In genomic region chr6:127969709-127970108, GRCm38 (mm10) we compare ENCODE assay signal across 10 mouse cellular contexts.
DNase-seq lines count a peak whose midpoint lies in the region; ATAC-seq and TF ChIP-seq lines count a peak whose summit lies in the region.
"Had no signal": no experiment of that assay in that cellular context is flagged by ENCODE, and none has a peak within 500 bp of the region (broad histone marks: within the 10 kb centered on the region; RNA-seq: fewer than 3 reads in every experiment).

No protein-coding gene starts in this region.

- peak; percentile 57 for DNase-seq in cerebellum, adult 9-11 months
- DNase-seq in cerebellum, postnatal 4 days (ENCODE audit: low spot score in 2 of 2): no peak
- DNase-seq in hindbrain, embryonic 10.5 days (ENCODE audit: low spot score): no peak
- DNase-seq in adipocyte (ENCODE audit: low spot score): no peak

- no peaks in the 10 kb centered on the region for H3K79me2 ChIP-seq in C2C12 (ENCODE audit: control insufficient read depth, insufficient read depth)

- H3K79me3 ChIP-seq in C2C12 (ENCODE audit: low read depth): no peaks in the 10 kb centered on the region

- H3K36me3 ChIP-seq in hindbrain, embryonic 15.5 days: no peaks in the 10 kb centered on the region
- H3K36me3 ChIP-seq in hindbrain, embryonic 10.5 days: peaks cover 14% of the 10 kb centered on the region
- no peaks in the 10 kb centered on the region for H3K36me3 ChIP-seq in C2C12 (ENCODE audit: control insufficient read depth, insufficient read depth)

- no peak overlapping the region for H3ac ChIP-seq in C2C12 (ENCODE audit: control insufficient read depth, insufficient read length, low read depth)

- no peak for TF ChIP-seq CTCF in C2C12 (IDR thresholded peaks at IDR 0.05; ENCODE audit: control insufficient read depth, insufficient read depth, insufficient read length)

- H3K4me1 ChIP-seq in hindbrain, embryonic 15.5 days (replicated peaks): peaks cover 16% of the 10 kb centered on the region
- H3K4me1 ChIP-seq in hindbrain, embryonic 10.5 days (replicated peaks): peaks cover 63% of the 10 kb centered on the region

- H3K4me3 ChIP-seq in hindbrain, embryonic 15.5 days: no peak overlapping the region
- H3K4me3 ChIP-seq in hindbrain, embryonic 10.5 days: no peak overlapping the region
- no peak overlapping the region for H3K4me3 ChIP-seq in C2C12 (ENCODE audit: insufficient read depth, poor library complexity, severe bottlenecking)
- H3K4me3 ChIP-seq: embryonic facial prominence, embryonic 15.5 days; heart, embryonic 10.5 days had no signal

- H3K27ac ChIP-seq in hindbrain, embryonic 15.5 days (replicated peaks): no peak overlapping the region
- no peak overlapping the region for H3K27ac ChIP-seq in hindbrain, embryonic 10.5 days
- H3K27ac ChIP-seq: embryonic facial prominence, embryonic 15.5 days; heart, embryonic 10.5 days had no signal

- ATAC-seq in hindbrain, embryonic 15.5 days (ENCODE audit: low FRiP score, low read depth): 0 out of 2 replicates have a peak, but pooled peaks have one; percentile 5
- 0 out of 2 replicates have a peak, but pooled peaks have one; percentile 6 for ATAC-seq in megakaryocyte, adult 5-6 weeks (ENCODE audit: poor library complexity, severe bottlenecking)

- WGBS in hindbrain, embryonic 15.5 days: 54% methylated on average over 7 of the region's 7 CpGs
- 67% methylated on average over 7 of the region's 7 CpGs for WGBS in hindbrain, embryonic 10.5 days

- no peaks in the 10 kb centered on the region for H3K27me3 ChIP-seq in hindbrain, embryonic 15.5 days
- peaks cover 5% of the 10 kb centered on the region; the same call in 1 of the 2 replicates for H3K27me3 ChIP-seq in hindbrain, embryonic 10.5 days (ENCODE audit: insufficient read depth, poor library complexity, severe bottlenecking)
- H3K27me3 ChIP-seq in C2C12 (ENCODE audit: control insufficient read depth, insufficient read depth, insufficient read length): no peaks in the 10 kb centered on the region
- H3K27me3 ChIP-seq: embryonic facial prominence, embryonic 15.5 days had no signal

- no peak overlapping the region for H3K9ac ChIP-seq in hindbrain, embryonic 15.5 days
- H3K9ac ChIP-seq: embryonic facial prominence, embryonic 15.5 days; forebrain, postnatal 0 days had no signal

- no peaks in the 10 kb centered on the region for H3K9me3 ChIP-seq in hindbrain, embryonic 15.5 days
- H3K9me3 ChIP-seq in hindbrain, embryonic 10.5 days: no peaks in the 10 kb centered on the region
- H3K9me3 ChIP-seq: embryonic facial prominence, embryonic 15.5 days; heart, embryonic 10.5 days had no signal

- no peak overlapping the region for H3K4me2 ChIP-seq in hindbrain, embryonic 15.5 days
- H3K4me2 ChIP-seq: embryonic facial prominence, embryonic 15.5 days had no signal

TF ChIP-seq in C2C12, 6 proteins besides CTCF, POLR2A, EP300 and RAD21:
- TF ChIP-seq USF1 (IDR thresholded peaks at IDR 0.05; ENCODE audit: low read depth): no peak
- TF ChIP-seq MYOD1 (IDR thresholded peaks at IDR 0.05; ENCODE audit: control insufficient read depth, insufficient read length, low read depth): peak; percentile 97
